Mouse (Mus musculus): ENCODE results near the gene Dpagt1. TPM values are rescaled to one million over a fixed set of nuclear protein-coding genes. Genes with fewer than 3 reads are reported as not detected.
"Not testable (repeated sequence)": the region's sequence is repeated elsewhere in the genome, so short reads cannot be mapped to it uniquely, and the experiment has no call there.

The Dpagt1 gene
- polyA plus RNA-seq, 1 experiment from 2014 or later: 43.4 TPM

GRCm38 (mm10) chr9:44332918-44333638 lies 7.3 kb downstream of the Dpagt1 start:
- DNase-seq (no peak), ATAC-seq (ENCODE audit: insufficient read depth) (no peak)
- 94% methylated on average over 13 of the region's 13 CpGs for WGBS
- H3K36me3 ChIP-seq (ENCODE audit: insufficient read depth): peaks cover 63% of the 10 kb centered on the region
- H3K4me2 ChIP-seq: no peak overlapping the region
- H3K27ac ChIP-seq (ENCODE audit: low read depth): no peak overlapping the region
- H3K9ac ChIP-seq: no peak overlapping the region
- H3K27me3 ChIP-seq (ENCODE audit: insufficient read depth, low read length): no peaks in the 10 kb centered on the region
- H3K9me3 ChIP-seq (ENCODE audit: low read depth, low read length): no peaks in the 10 kb centered on the region
- H3K4me1 ChIP-seq (ENCODE audit: insufficient read depth): no peaks in the 10 kb centered on the region
- no peak for TF ChIP-seq CTCF (IDR thresholded peaks at IDR 0.05; ENCODE audit: low read depth)
- no peak overlapping the region for H3K4me3 ChIP-seq (ENCODE audit: low read depth, low read length)

- under 1% methylated on average over 91 of the region's 91 CpGs for WGBS
- H3K9me3 ChIP-seq (ENCODE audit: low read depth, low read length): no peaks in the 10 kb centered on the region
- peak within 1 kb of the TSS; percentile 59 for H3K4me2 ChIP-seq
- ATAC-seq (ENCODE audit: insufficient read depth): peak; percentile 95
- peak within 1 kb of the TSS; percentile 99 for H3K4me3 ChIP-seq (ENCODE audit: low read depth, low read length)
- H3K27me3 ChIP-seq (ENCODE audit: insufficient read depth, low read length): no peaks in the 10 kb centered on the region
- TF ChIP-seq CTCF (IDR thresholded peaks at IDR 0.05; ENCODE audit: low read depth): peak; percentile 47
- peak within 1 kb of the TSS; percentile 98 for H3K27ac ChIP-seq (ENCODE audit: low read depth)
- H3K4me1 ChIP-seq (ENCODE audit: insufficient read depth): no peaks in the 10 kb centered on the region
- peaks cover 62% of the 10 kb centered on the region for H3K36me3 ChIP-seq (ENCODE audit: insufficient read depth)
- peak; percentile 100 for DNase-seq
- peak within 1 kb of the TSS; percentile 99 for H3K9ac ChIP-seq
Measured at GRCm38 (mm10) chr9:44334396-44335330, 8.8 kb downstream of the Dpagt1 start, which contains the start of gene H2afx. TSS of gene H2afx (plus strand) at chr9:44334694.

GRCm38 (mm10) chr9:44335331-44336092 lies 9.7 kb downstream of the Dpagt1 start:
- no peaks in the 10 kb centered on the region for H3K9me3 ChIP-seq (ENCODE audit: low read depth, low read length)
- no peaks in the 10 kb centered on the region for H3K4me1 ChIP-seq (ENCODE audit: insufficient read depth)
- WGBS: under 1% methylated on average over 50 of the region's 50 CpGs
- H3K4me2 ChIP-seq: peak overlapping the region; percentile 59
- H3K27ac ChIP-seq (ENCODE audit: low read depth): peak overlapping the region; percentile 98
- DNase-seq (peak; percentile 57), ATAC-seq (ENCODE audit: insufficient read depth) (no peak)
- TF ChIP-seq CTCF (IDR thresholded peaks at IDR 0.05; ENCODE audit: low read depth): no peak
- H3K9ac ChIP-seq: peak overlapping the region; percentile 99
- H3K36me3 ChIP-seq (ENCODE audit: insufficient read depth): peaks cover 60% of the 10 kb centered on the region
- H3K4me3 ChIP-seq (ENCODE audit: low read depth, low read length): peak overlapping the region; percentile 99
- H3K27me3 ChIP-seq (ENCODE audit: insufficient read depth, low read length): no peaks in the 10 kb centered on the region

- H3K9ac ChIP-seq: peak overlapping the region; percentile 99
- H3K36me3 ChIP-seq (ENCODE audit: insufficient read depth): peaks cover 59% of the 10 kb centered on the region
- under 1% methylated on average over 5 of the region's 5 CpGs for WGBS
- peak overlapping the region; percentile 99 for H3K4me3 ChIP-seq (ENCODE audit: low read depth, low read length)
- peak overlapping the region; percentile 98 for H3K27ac ChIP-seq (ENCODE audit: low read depth)
- no peaks in the 10 kb centered on the region for H3K4me1 ChIP-seq (ENCODE audit: insufficient read depth)
- no peak for TF ChIP-seq CTCF (IDR thresholded peaks at IDR 0.05; ENCODE audit: low read depth)
- H3K27me3 ChIP-seq (ENCODE audit: insufficient read depth, low read length): no peaks in the 10 kb centered on the region
- ATAC-seq (ENCODE audit: insufficient read depth) (no peak), DNase-seq (peak; percentile 32)
- H3K4me2 ChIP-seq: peak overlapping the region; percentile 59
- H3K9me3 ChIP-seq (ENCODE audit: low read depth, low read length): no peaks in the 10 kb centered on the region
Measured at GRCm38 (mm10) chr9:44336093-44336406, 10.2 kb downstream of the Dpagt1 start.

GRCm38 (mm10) chr9:44336513-44336912 lies 10.7 kb downstream of the Dpagt1 start:
- H3K4me1 ChIP-seq (ENCODE audit: insufficient read depth); H3K27me3 ChIP-seq (ENCODE audit: insufficient read depth, low read length); ATAC-seq (ENCODE audit: insufficient read depth); H3K9me3 ChIP-seq (ENCODE audit: low read depth, low read length); DNase-seq: not testable (repeated sequence)
- H3K4me2 ChIP-seq: peak overlapping the region; percentile 59
- 0 out of 2 replicates have a peak overlapping the region, but pooled peaks have one; percentile 38 for H3K27ac ChIP-seq (ENCODE audit: low read depth)
- H3K9ac ChIP-seq: peak overlapping the region; percentile 99
- WGBS: 21% methylated on average over 4 of the region's 4 CpGs
- H3K4me3 ChIP-seq (ENCODE audit: low read depth, low read length): peak overlapping the region; percentile 99
- H3K36me3 ChIP-seq (ENCODE audit: insufficient read depth): peaks cover 54% of the 10 kb centered on the region

GRCm38 (mm10) chr9:44336964-44337363 lies 11.1 kb downstream of the Dpagt1 start:
- H3K36me3 ChIP-seq (ENCODE audit: insufficient read depth): peaks cover 53% of the 10 kb centered on the region
- 0 out of 2 replicates have a peak overlapping the region, but pooled peaks have one; percentile 38 for H3K27ac ChIP-seq (ENCODE audit: low read depth)
- H3K4me3 ChIP-seq (ENCODE audit: low read depth, low read length): peak overlapping the region; percentile 99
- H3K4me2 ChIP-seq: peak overlapping the region; percentile 59
- ATAC-seq (ENCODE audit: insufficient read depth): no peak
- no peak for TF ChIP-seq CTCF (IDR thresholded peaks at IDR 0.05; ENCODE audit: low read depth)
- no peak for DNase-seq
- no peaks in the 10 kb centered on the region for H3K9me3 ChIP-seq (ENCODE audit: low read depth, low read length)
- WGBS: 45% methylated on average over 3 of the region's 3 CpGs
- peak overlapping the region; percentile 99 for H3K9ac ChIP-seq
- no peaks in the 10 kb centered on the region for H3K27me3 ChIP-seq (ENCODE audit: insufficient read depth, low read length)
- H3K4me1 ChIP-seq (ENCODE audit: insufficient read depth): no peaks in the 10 kb centered on the region
